Mouse (Mus musculus) midbrain, embryonic 16.5 days (tissue): ENCODE data around the gene Gm20388. TPM values are rescaled to one million over a fixed set of nuclear protein-coding genes. Genes with fewer than 3 reads are reported as not detected.

ENCODE experiments used
- ATAC-seq: fragments of 200-750 bp; cut with Nextera tagmentation; 2 replicates; pipeline ENCODE4 v1.8.0; 2017; ENCODE audit warnings: moderate TSS enrichment
- H3K27ac ChIP-seq: fragments of 300-500 bp; sonication (generic); 2 replicates; pipeline ENCODE4 v1.5.1; 2014; ENCODE audit warnings: mild to moderate bottlenecking, low read length, mixed read lengths
- H3K27me3 ChIP-seq: fragments of 300-500 bp; sonication (generic); 2 replicates; pipeline ENCODE4 v1.6.1; 2014; ENCODE audit warnings: low read depth, low read length, mixed read lengths; ENCODE audit not compliant: control insufficient read depth, insufficient read depth
- H3K36me3 ChIP-seq: fragments of 300-500 bp; sonication (generic); 2 replicates; pipeline ENCODE4 v1.6.1; 2014; ENCODE audit warnings: mild to moderate bottlenecking, low read length, moderate library complexity, mixed read lengths; ENCODE audit not compliant: control insufficient read depth, insufficient read depth
- H3K4me1 ChIP-seq: fragments of 300-500 bp; sonication (generic); 2 replicates; pipeline ENCODE4 v1.6.1; 2014; ENCODE audit warnings: mild to moderate bottlenecking, low read length, mixed read lengths; ENCODE audit not compliant: control insufficient read depth, insufficient read depth
- H3K4me2 ChIP-seq: fragments of 300-500 bp; sonication (generic); 2 replicates; pipeline ENCODE4 v1.6.1; 2014; ENCODE audit warnings: mild to moderate bottlenecking, low read length, mixed read lengths
- H3K4me3 ChIP-seq: fragments of 300-500 bp; sonication (generic); 2 replicates; pipeline ENCODE4 v1.5.1; 2014; ENCODE audit warnings: low read depth, mild to moderate bottlenecking, low read length, moderate library complexity, mixed read lengths
- H3K9ac ChIP-seq: fragments of 300-500 bp; sonication (generic); 2 replicates; pipeline ENCODE4 v1.6.1; 2014; ENCODE audit warnings: low read depth, low read length, mixed read lengths
- H3K9me3 ChIP-seq: fragments of 300-500 bp; sonication (generic); replicated peaks from 2 replicates; pipeline ENCODE4 v1.6.1; 2014; ENCODE audit warnings: mild to moderate bottlenecking, low read length, mixed read lengths; ENCODE audit not compliant: control insufficient read depth, poor library complexity, severe bottlenecking
- WGBS: fragments of 180-500 bp; shearing (Covaris S2); extraction: QIAGEN DNeasy Blood & Tissue Kit; methylation state at CpG from one replicate; pipeline ENCODE4 v1.1.7; 2014; 5-methylcytosine and 5-hydroxymethylcytosine counted together
- polyA plus RNA-seq: library from polyadenylated mRNA; unstranded; fragments of >200 nt; fragmentation: Nextera tagmentation; extraction: Ambion mirVana; gene quantifications from 2 replicates; pipeline ENCODE4 v1.2.1, GENCODE M21; 2015

Gm20388 gene
- polyA plus RNA-seq, 1 experiment from 2014 or later, result 7.5 TPM

DNA sequence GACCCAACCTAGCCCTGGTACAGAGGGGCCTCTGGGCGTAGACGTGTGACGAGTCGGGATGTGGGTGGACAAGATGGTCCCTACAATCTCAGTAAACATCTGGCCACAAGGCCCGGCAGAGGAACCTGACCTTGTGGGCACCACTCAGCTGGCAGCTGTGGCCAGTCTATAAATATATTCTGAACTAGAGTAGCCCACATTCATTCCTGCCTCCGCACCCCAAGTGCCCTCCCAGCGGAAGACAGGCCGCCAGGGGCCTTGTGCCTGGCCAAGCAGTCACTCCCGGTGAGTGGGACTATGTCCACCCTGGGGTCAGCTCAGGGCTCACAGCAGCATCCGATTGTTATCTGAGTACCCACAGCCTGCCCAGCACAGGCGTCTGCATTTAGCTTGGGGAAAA lies 2327.6 kb downstream of the Gm20388 start:
- H3K4me3 ChIP-seq, result no peak overlapping the region
- ATAC-seq, result no peak
- 84% methylated on average over 11 of the region's 11 CpGs for WGBS
- H3K36me3 ChIP-seq, result no peaks in the 10 kb centered on the region
- H3K4me2 ChIP-seq, result no peak overlapping the region
- H3K9me3 ChIP-seq, result no peaks in the 10 kb centered on the region
- no peak overlapping the region for H3K27ac ChIP-seq
- no peak overlapping the region for H3K9ac ChIP-seq
- no peaks in the 10 kb centered on the region for H3K4me1 ChIP-seq
- no peaks in the 10 kb centered on the region for H3K27me3 ChIP-seq

GRCm38 (mm10) chr8:122238731-122239130 lies 2328.1 kb downstream of the Gm20388 start:
- Histone ChIP-seq H3K4me1 (no peaks in the 10 kb centered on the region), H3K4me3 (no peak overlapping the region), H3K4me2 (no peak overlapping the region), H3K36me3 (no peaks in the 10 kb centered on the region), H3K9ac (no peak overlapping the region), H3K27ac (no peak overlapping the region), H3K27me3 (no peaks in the 10 kb centered on the region), H3K9me3 (no peaks in the 10 kb centered on the region)
- no peak for ATAC-seq
- WGBS, result 81% methylated on average over 8 of the region's 8 CpGs

DNA sequence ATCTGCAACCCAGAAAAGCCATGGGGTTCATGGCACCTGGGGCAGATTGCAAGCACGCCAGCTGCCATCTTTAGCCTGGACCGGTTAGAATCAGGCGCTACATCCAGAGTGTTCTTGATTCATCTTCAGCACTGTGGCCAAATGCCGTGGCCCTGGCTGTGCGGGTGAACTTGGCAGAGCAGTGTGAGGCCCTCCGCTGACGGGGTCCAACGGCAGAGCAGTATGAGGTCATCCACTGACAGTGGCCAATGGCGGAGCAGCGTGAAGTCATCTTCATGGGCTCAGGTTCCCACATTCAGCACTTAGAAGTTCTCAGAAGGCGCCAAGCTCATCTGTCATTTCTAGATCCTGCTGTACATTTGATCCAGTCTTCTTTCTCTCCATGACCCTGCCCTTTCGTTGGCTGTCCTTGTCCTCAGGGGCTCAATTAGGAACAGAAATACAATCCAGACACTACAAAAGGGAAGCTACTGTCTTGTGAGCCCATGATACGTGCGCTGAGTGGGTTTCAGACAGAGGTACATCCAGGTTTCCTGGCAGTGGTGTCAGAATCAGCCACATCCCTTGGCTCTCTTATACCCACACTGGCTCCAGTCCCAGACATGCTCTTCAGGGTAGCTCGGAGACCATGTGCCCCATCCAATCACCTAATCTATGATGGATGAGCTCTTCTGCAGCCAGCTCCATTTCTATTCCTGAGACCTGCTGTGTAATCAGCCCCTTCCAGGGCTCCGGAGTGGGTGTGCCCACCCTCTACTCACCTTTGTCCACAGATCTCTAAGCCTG lies 2329.8 kb downstream of the Gm20388 start:
- 79% methylated on average over 16 of the region's 16 CpGs for WGBS
- H3K4me3 ChIP-seq, result no peak overlapping the region
- ATAC-seq, result no peak

DNA sequence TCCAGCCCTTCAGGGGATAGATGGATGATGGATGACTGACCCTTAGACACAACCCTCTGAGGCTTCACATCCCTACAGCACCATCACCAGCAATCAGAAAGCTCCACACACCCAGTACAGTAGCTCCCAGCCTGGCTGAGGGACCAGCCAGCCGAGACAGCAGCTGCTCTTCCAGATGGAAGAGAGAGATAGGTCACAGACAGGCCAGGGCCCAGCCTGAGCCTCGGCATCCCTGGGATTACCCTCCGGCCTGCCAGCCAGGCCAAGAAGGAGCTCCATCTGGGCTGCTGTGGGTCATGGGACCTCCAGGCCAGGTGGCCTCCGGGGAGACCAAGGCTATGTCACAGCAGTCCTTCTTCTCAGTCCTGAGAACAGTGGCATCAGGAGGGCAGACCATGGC lies 2332.7 kb downstream of the Gm20388 start:
- no peak for ATAC-seq
- Histone ChIP-seq H3K9ac (no peak overlapping the region), H3K27ac (no peak overlapping the region), H3K27me3 (no peaks in the 10 kb centered on the region), H3K36me3 (no peaks in the 10 kb centered on the region), H3K4me1 (no peaks in the 10 kb centered on the region), H3K4me3 (no peak overlapping the region), H3K9me3 (no peaks in the 10 kb centered on the region), H3K4me2 (no peak overlapping the region)
- 76% methylated on average over 4 of the region's 4 CpGs for WGBS

More for the DNA sequence above, 2329.8 kb downstream of the Gm20388 start:
- Histone ChIP-seq H3K4me1 (no peaks in the 10 kb centered on the region), H3K27me3 (no peaks in the 10 kb centered on the region), H3K9me3 (no peaks in the 10 kb centered on the region), H3K27ac (no peak overlapping the region), H3K9ac (no peak overlapping the region), H3K4me2 (no peak overlapping the region), H3K36me3 (no peaks in the 10 kb centered on the region)

GRCm38 (mm10) chr8:122245161-122245560 lies 2334.5 kb downstream of the Gm20388 start:
- Histone ChIP-seq H3K4me2 (no peak overlapping the region), H3K9me3 (no peaks in the 10 kb centered on the region), H3K27me3 (no peaks in the 10 kb centered on the region), H3K36me3 (no peaks in the 10 kb centered on the region), H3K9ac (no peak overlapping the region), H3K27ac (no peak overlapping the region), H3K4me1 (no peaks in the 10 kb centered on the region), H3K4me3 (no peak overlapping the region)
- 75% methylated on average over 6 of the region's 6 CpGs for WGBS
- no peak for ATAC-seq

- Histone ChIP-seq H3K36me3 (no peaks in the 10 kb centered on the region), H3K27me3 (no peaks in the 10 kb centered on the region), H3K4me1 (no peaks in the 10 kb centered on the region), H3K9ac (no peak overlapping the region), H3K4me2 (no peak overlapping the region), H3K9me3 (no peaks in the 10 kb centered on the region), H3K27ac (no peak overlapping the region), H3K4me3 (no peak overlapping the region)
- ATAC-seq, result no peak
- 44% methylated on average over 12 of the region's 12 CpGs for WGBS
Measured at GRCm38 (mm10) chr8:122246257-122247211, 2335.9 kb downstream of the Gm20388 start.

- 83% methylated on average over 1 of the region's 1 CpGs for WGBS
- Histone ChIP-seq H3K27ac (no peak overlapping the region), H3K36me3 (no peaks in the 10 kb centered on the region), H3K4me2 (no peak overlapping the region), H3K9ac (no peak overlapping the region), H3K4me1 (no peaks in the 10 kb centered on the region), H3K4me3 (no peak overlapping the region), H3K27me3 (no peaks in the 10 kb centered on the region), H3K9me3 (no peaks in the 10 kb centered on the region)
- ATAC-seq, result no peak
Measured at GRCm38 (mm10) chr8:122251739-122252138, 2341.1 kb downstream of the Gm20388 start.

GRCm38 (mm10) chr8:122252366-122252765 lies 2341.7 kb downstream of the Gm20388 start:
- no peak overlapping the region for H3K4me3 ChIP-seq
- no peaks in the 10 kb centered on the region for H3K4me1 ChIP-seq
- H3K4me2 ChIP-seq, result no peak overlapping the region
- H3K9ac ChIP-seq, result no peak overlapping the region
- no peak for ATAC-seq
- H3K36me3 ChIP-seq, result no peaks in the 10 kb centered on the region
- H3K27me3 ChIP-seq, result no peaks in the 10 kb centered on the region
- H3K9me3 ChIP-seq, result no peaks in the 10 kb centered on the region
- H3K27ac ChIP-seq, result no peak overlapping the region
- 61% methylated on average over 5 of the region's 5 CpGs for WGBS

DNA sequence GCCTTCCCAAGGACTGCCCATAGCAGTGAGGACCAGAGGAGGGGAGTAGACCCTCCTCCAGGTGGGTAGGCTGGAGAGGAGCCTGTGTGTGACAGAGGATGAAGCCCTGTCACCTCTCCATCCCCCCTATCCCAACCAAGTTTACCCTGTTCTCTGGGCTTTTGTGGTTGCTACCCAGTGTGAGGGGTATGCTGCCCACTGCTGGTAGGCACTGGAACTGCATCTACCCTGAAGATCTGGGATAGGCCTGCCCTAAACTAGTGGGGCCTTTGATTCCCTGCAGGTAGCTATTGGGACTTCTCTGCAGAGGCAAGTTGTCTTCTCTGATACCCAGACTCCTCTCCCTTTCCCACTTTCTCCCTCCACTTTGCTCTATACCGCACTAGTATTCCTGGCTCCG lies 2348.7 kb downstream of the Gm20388 start:
- Histone ChIP-seq H3K9ac (no peak overlapping the region), H3K4me3 (no peak overlapping the region), H3K4me2 (no peak overlapping the region), H3K27me3 (no peaks in the 10 kb centered on the region; the same call in 1 of the 2 replicates), H3K4me1 (no peaks in the 10 kb centered on the region), H3K9me3 (no peaks in the 10 kb centered on the region), H3K27ac (no peak overlapping the region), H3K36me3 (no peaks in the 10 kb centered on the region)
- no peak for ATAC-seq
- 58% methylated on average over 2 of the region's 2 CpGs for WGBS
